21 mouse cellular contexts compared by ENCODE assay signal in the genomic region with DNA sequence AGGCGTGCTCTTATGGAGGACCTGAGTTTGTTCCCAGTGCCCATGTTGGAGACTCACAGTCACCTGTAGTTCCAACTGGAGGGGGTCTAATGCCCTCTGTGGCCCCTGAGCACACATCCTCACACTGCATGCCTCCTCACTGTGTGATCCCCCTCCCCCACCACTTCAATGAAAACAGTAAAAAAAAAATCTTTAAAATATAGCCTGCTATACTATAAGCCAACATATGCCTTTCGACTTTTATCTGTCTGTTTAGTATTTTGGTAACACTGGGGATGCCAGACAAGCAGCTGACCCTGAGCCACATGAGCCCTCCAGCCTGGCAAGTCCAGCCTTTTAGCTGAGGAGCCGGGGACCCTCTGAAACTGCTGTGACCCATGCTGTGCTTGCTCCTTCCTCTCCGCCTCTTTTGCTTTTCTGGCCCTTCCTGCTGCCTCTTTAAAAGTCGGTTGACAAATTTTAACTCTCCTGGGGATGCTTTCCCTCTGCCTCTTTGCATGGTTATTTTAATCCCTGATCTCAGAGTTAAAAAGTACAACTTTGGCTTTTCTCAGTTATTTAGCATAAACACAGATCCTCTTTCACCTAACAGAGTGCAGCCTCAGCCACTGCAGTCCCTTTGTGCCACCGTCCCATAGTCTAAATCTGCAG. TPM values are rescaled to one million over a fixed set of nuclear protein-coding genes. Genes with fewer than 3 reads are reported as not detected.
DNase-seq lines count a peak whose midpoint lies in the region; TF ChIP-seq lines count a peak whose summit lies in the region.
"Had no signal": no experiment of that assay in that cellular context is flagged by ENCODE, and none has a peak within 500 bp of the region (broad histone marks: within the 10 kb centered on the region; RNA-seq: fewer than 3 reads in every experiment).

No protein-coding gene starts in this region.

- no peak; the same call in 1 of the 2 replicates for TF ChIP-seq RAD21 in CH12.LX (IDR thresholded peaks at IDR 0.05; ENCODE audit: low read depth, low read length)

- no peak for TF ChIP-seq POLR2A in heart, adult 2 months (IDR thresholded peaks at IDR 0.05; ENCODE audit: insufficient read depth, low read depth, low read length)
- peak; percentile 73 for TF ChIP-seq POLR2A in CH12.LX (IDR thresholded peaks at IDR 0.05; ENCODE audit: low read depth, low read length)

- in situ Hi-C loops in CH12.LX (cut with MboI; ENCODE audit: low pct_ligation_motif_present, low pct_unique_long_range_greater_than_20kb, low sequenced_read_pairs) = loop anchor here (5.0 kb wide), 2 partner anchors 44 to 141 kb away; no protein-coding TSS in a partner anchor

- dilution Hi-C loops in CH12.LX (cut with MboI; ENCODE audit: extremely low pct_ligation_motif_present, extremely low pct_unique_long_range_greater_than_20kb, low sequenced_read_pairs) = no loop called here

- DNase-seq in heart, adult 11 months = peak; percentile 71
- no peak for DNase-seq in heart, adult 2 months
- peak; percentile 43 for DNase-seq in heart, embryonic 10.5 days (ENCODE audit: low spot score)
- DNase-seq in heart, postnatal 25 days (ENCODE audit: low spot score) = no peak
- DNase-seq in CH12.LX (ENCODE audit: extremely low read depth) = peak; percentile 92
- DNase-seq in kidney, postnatal 14 days = no peak
- DNase-seq: adrenal gland, adult 2 months; adrenal gland, adult 8-10 months; adrenal gland, postnatal 10 days; adrenal gland, postnatal 14 days; adrenal gland, postnatal 25 days; adrenal gland, postnatal 36 days; B cell, adult 2 months; cerebellum, adult 11 months; cerebellum, adult 11-12 months; cerebellum, adult 18-20 months; cerebellum, adult 2 months had no signal

- no peak overlapping the region for H3K4me3 ChIP-seq in heart, adult 2 months
- H3K4me3 ChIP-seq in heart, embryonic 10.5 days = no peak overlapping the region
- H3K4me3 ChIP-seq in CH12.LX (replicated peaks in 1 of 3; ENCODE audit: low read depth in 2 of 3, low read length in 2 of 3, poor library complexity in 1 of 3) = no peak overlapping the region

- 39% methylated on average over 6 of the region's 6 CpGs for WGBS in heart, adult 2 months
- WGBS in heart, embryonic 10.5 days = 36% methylated on average over 6 of the region's 6 CpGs

- H3K36me3 ChIP-seq in heart, adult 2 months (ENCODE audit: control insufficient read depth, insufficient read depth, low read length) = no peaks in the 10 kb centered on the region
- no peaks in the 10 kb centered on the region for H3K36me3 ChIP-seq in heart, embryonic 10.5 days
- peaks cover 4 to 6% of the 10 kb centered on the region in 2 experiments for H3K36me3 ChIP-seq in CH12.LX (replicated peaks in 1 of 2; ENCODE audit: control insufficient read depth in 1 of 2, insufficient read depth in 1 of 2, low read length in 1 of 2)
- H3K36me3 ChIP-seq: G1E had no signal

- TF ChIP-seq CTCF in heart, adult 2 months (IDR thresholded peaks at IDR 0.05) = no peak
- no peak for TF ChIP-seq CTCF in CH12.LX (conservative IDR thresholded peaks at IDR 0.05 in 1 of 2, IDR thresholded peaks at IDR 0.05 in 1 of 2; ENCODE audit: low read depth in 2 of 2, low read length in 2 of 2)

- H3K27me3 ChIP-seq in heart, adult 2 months (ENCODE audit: control insufficient read depth, insufficient read depth, low read length) = no peaks in the 10 kb centered on the region; the same call in 1 of the 2 replicates
- 0 out of 2 replicates have a peak, but pooled peaks cover 10% of the 10 kb centered on the region for H3K27me3 ChIP-seq in heart, embryonic 10.5 days (ENCODE audit: insufficient read depth, poor library complexity, severe bottlenecking)
- H3K27me3 ChIP-seq in CH12.LX (replicated peaks) = no peaks in the 10 kb centered on the region
- H3K27me3 ChIP-seq: Patski had no signal

- peak overlapping the region; percentile 73 for H3K4me2 ChIP-seq in CH12.LX (ENCODE audit: insufficient read depth, low read depth, poor library complexity, severe bottlenecking)

- H3K79me2 ChIP-seq in heart, adult 2 months (replicated peaks; ENCODE audit: control insufficient read depth, insufficient read depth, low read length) = no peaks in the 10 kb centered on the region
- no peaks in the 10 kb centered on the region for H3K79me2 ChIP-seq in CH12.LX (replicated peaks; ENCODE audit: control insufficient read depth, extremely low read depth, insufficient read depth, poor library complexity, severe bottlenecking)

- no peak for TF ChIP-seq EP300 in heart, adult 2 months (IDR thresholded peaks at IDR 0.05; ENCODE audit: insufficient read depth, low read depth, low read length)
- TF ChIP-seq EP300 in CH12.LX (IDR thresholded peaks at IDR 0.05; ENCODE audit: low read length) = peak; percentile 65

- H3K4me1 ChIP-seq in heart, adult 2 months (ENCODE audit: control insufficient read depth, insufficient read depth, low read length) = no peaks in the 10 kb centered on the region
- peaks cover 13% of the 10 kb centered on the region for H3K4me1 ChIP-seq in heart, embryonic 10.5 days
- H3K4me1 ChIP-seq in CH12.LX (ENCODE audit: control insufficient read depth in 1 of 2, insufficient read depth in 2 of 2) = peaks cover 41 to 74% of the 10 kb centered on the region in 2 experiments

- no peak overlapping the region for H3K9ac ChIP-seq in heart, adult 2 months (ENCODE audit: low read depth, low read length)
- H3K9ac ChIP-seq in CH12.LX (ENCODE audit: insufficient read depth, low read depth) = peak overlapping the region; percentile 56; the same call in 1 of the 2 replicates

- intact Hi-C loops in heart, adult 2 months (cut with DNase I) = loop anchor here (5.0 kb wide), 2 partner anchors 46 to 176 kb away; no protein-coding TSS in a partner anchor
- intact Hi-C loops in heart, postnatal 25 days (cut with DNase I) = loop anchor here (5.0 kb wide), 1 partner anchor 176 kb away; no protein-coding TSS in a partner anchor

- no peak overlapping the region for H3K27ac ChIP-seq in heart, adult 2 months
- H3K27ac ChIP-seq in heart, embryonic 10.5 days = no peak overlapping the region
- H3K27ac ChIP-seq in CH12.LX (ENCODE audit: insufficient read depth, low read depth) = peak overlapping the region; percentile 98

- H3K9me3 ChIP-seq in heart, embryonic 10.5 days = no peaks in the 10 kb centered on the region
- peaks cover 7% of the 10 kb centered on the region for H3K9me3 ChIP-seq in CH12.LX (replicated peaks; ENCODE audit: low read length)

TF ChIP-seq in CH12.LX, 34 proteins besides CTCF, POLR2A, EP300 and RAD21 (continues in another document):
- TF ChIP-seq PAX5 (IDR thresholded peaks at IDR 0.05; ENCODE audit: low read length) = no peak
- TF ChIP-seq ZC3H11A (IDR thresholded peaks at IDR 0.05; ENCODE audit: low read depth, low read length) = no peak
- TF ChIP-seq MAX (IDR thresholded peaks at IDR 0.05; ENCODE audit: low read length) = peak; percentile 16; the same call in 1 of the 2 replicates
- TF ChIP-seq TCF12 (IDR thresholded peaks at IDR 0.05; ENCODE audit: low read depth, low read length) = peak; percentile 65
- TF ChIP-seq MYC (IDR thresholded peaks at IDR 0.05; ENCODE audit: low read depth, low read length) = peak; percentile 9; the same call in 1 of the 2 replicates
- 0 out of 2 replicates have a peak, but pooled peaks have one; percentile 40 for TF ChIP-seq HCFC1 (IDR thresholded peaks at IDR 0.05; ENCODE audit: low read depth, low read length)
- no peak for TF ChIP-seq USF2 (conservative IDR thresholded peaks at IDR 0.05; ENCODE audit: low read depth, low read length)
- TF ChIP-seq POLR2AphosphoS2 (IDR thresholded peaks at IDR 0.05; ENCODE audit: low read depth, low read length) = no peak
- TF ChIP-seq SIN3A (IDR thresholded peaks at IDR 0.05; ENCODE audit: low read length) = 0 out of 2 replicates have a peak, but pooled peaks have one; percentile 25
- TF ChIP-seq MAZ (IDR thresholded peaks at IDR 0.05; ENCODE audit: low read depth, low read length) = no peak
- peak; percentile 48 for TF ChIP-seq BHLHE40 (IDR thresholded peaks at IDR 0.05; ENCODE audit: low read depth, low read length)
- TF ChIP-seq ZNF384 (IDR thresholded peaks at IDR 0.05; ENCODE audit: low read depth, low read length) = peak; percentile 68
- TF ChIP-seq JUND (conservative IDR thresholded peaks at IDR 0.05; ENCODE audit: low read depth, low read length) = peak; percentile 30; the same call in 1 of the 2 replicates
- TF ChIP-seq RCOR1 (conservative IDR thresholded peaks at IDR 0.05; ENCODE audit: low read depth, low read length) = no peak; the same call in 1 of the 2 replicates
- peak; percentile 82 for TF ChIP-seq IRF4 (IDR thresholded peaks at IDR 0.05; ENCODE audit: low read depth, low read length)
- TF ChIP-seq GABPA (IDR thresholded peaks at IDR 0.05; ENCODE audit: insufficient replicate concordance, low read depth, low read length) = no peak
- TF ChIP-seq CHD1 (IDR thresholded peaks at IDR 0.05; ENCODE audit: low read depth, low read length) = no peak
- TF ChIP-seq MAFK (IDR thresholded peaks at IDR 0.05; ENCODE audit: insufficient replicate concordance, low read length) = 0 out of 2 replicates have a peak, but pooled peaks have one; percentile 23
- peak; percentile 87 for TF ChIP-seq ETS1 (conservative IDR thresholded peaks at IDR 0.05; ENCODE audit: low read depth, low read length)
- TF ChIP-seq MXI1 (IDR thresholded peaks at IDR 0.05; ENCODE audit: low read depth, low read length) = peak; percentile 29; the same call in 1 of the 2 replicates
- TF ChIP-seq NRF1 (IDR thresholded peaks at IDR 0.05; ENCODE audit: low read depth, low read length) = no peak
- peak; percentile 99 for TF ChIP-seq MEF2A (IDR thresholded peaks at IDR 0.05; ENCODE audit: borderline replicate concordance, low read depth, low read length)
- TF ChIP-seq SMC3 (IDR thresholded peaks at IDR 0.05; ENCODE audit: low read depth, low read length) = no peak
- no peak; the same call in 1 of the 2 replicates for TF ChIP-seq CHD2 (IDR thresholded peaks at IDR 0.05; ENCODE audit: low read length)
- TF ChIP-seq ELF1 (IDR thresholded peaks at IDR 0.05; ENCODE audit: low read depth, low read length) = no peak; the same call in 1 of the 2 replicates
- no peak for TF ChIP-seq E2F4 (IDR thresholded peaks at IDR 0.05; ENCODE audit: insufficient replicate concordance, low read depth, low read length)
- TF ChIP-seq UBTF (IDR thresholded peaks at IDR 0.05; ENCODE audit: low read depth, low read length) = no peak

RNA-seq across cellular contexts. Expression of gene Cfap46, which starts 18.2 kb away (rescaled TPM):
- under 1 TPM in 1 of 2 experiments, not detected in 1; 0.08 TPM for total RNA-seq in heart, adult 2 months (2021)
- 0.06 and 1.00 TPM in 2 replicates for polyA plus RNA-seq in heart, adult 2 months (2012; rRNA removed)
- 0.16 TPM in 1 of 2 replicates, not detected in the other for polyA plus RNA-seq in heart, embryonic 10.5 days (2016; fragmentation: Nextera tagmentation; extraction: Ambion mirVana)
- under 1 TPM in 1 of 2 experiments, not detected in 1; 0.16 TPM for total RNA-seq in heart, postnatal 25 days (2021)
- total RNA-seq in CH12.LX (2012; rRNA removed) (0.04 and 0.13 TPM in 2 replicates), CH12.LX (2014; rRNA removed) (0.11 TPM in 1 of 2 replicates, not detected in the other)
- 0.11 and 0.29 TPM in 2 replicates for polyA plus RNA-seq in CH12.LX (2012; ENCODE audit: insufficient read length, low read depth)
- total RNA-seq: G1E had no signal
- polyA plus RNA-seq: activated CD4-positive, CD25-positive, alpha-beta regulatory T cell, adult 4 months; CD4-positive, CD25-positive, alpha-beta regulatory T cell, adult 4 months; G1E had no signal

Comparison
In these comparisons a context has a peak if more than half of its experiments do, and no peak if none do; other contexts are left out.
1. DNase-seq: peak in heart, adult 11 months (single experiment), heart, embryonic 10.5 days (single experiment) and CH12.LX (single experiment); none in heart, adult 2 months (0 of 2), heart, postnatal 25 days (single experiment) and kidney, postnatal 14 days (single experiment).